Mouse (Mus musculus) brain, embryonic 14.5 days (tissue): Measurements from ENCODE around the gene Wwc1.

Source experiments
- CTCF ChIP-seq: fragments of 200-500 bp; IDR thresholded peaks from 2 replicates; pipeline ENCODE4 v1.5.1; 2012; ENCODE audit warnings: inconsistent platforms, mild to moderate bottlenecking, moderate library complexity, borderline replicate concordance; ENCODE audit not compliant: insufficient read depth, insufficient read length; ENCODE audit errors: extremely low read depth
- POLR2A ChIP-seq: fragments of 200-500 bp; IDR thresholded peaks from 2 replicates; pipeline ENCODE4 v1.6.1; 2012; ENCODE audit warnings: mild to moderate bottlenecking, inconsistent platforms, borderline replicate concordance; ENCODE audit not compliant: poor library complexity, insufficient read depth, insufficient read length, severe bottlenecking; ENCODE audit errors: extremely low read depth

DNA sequence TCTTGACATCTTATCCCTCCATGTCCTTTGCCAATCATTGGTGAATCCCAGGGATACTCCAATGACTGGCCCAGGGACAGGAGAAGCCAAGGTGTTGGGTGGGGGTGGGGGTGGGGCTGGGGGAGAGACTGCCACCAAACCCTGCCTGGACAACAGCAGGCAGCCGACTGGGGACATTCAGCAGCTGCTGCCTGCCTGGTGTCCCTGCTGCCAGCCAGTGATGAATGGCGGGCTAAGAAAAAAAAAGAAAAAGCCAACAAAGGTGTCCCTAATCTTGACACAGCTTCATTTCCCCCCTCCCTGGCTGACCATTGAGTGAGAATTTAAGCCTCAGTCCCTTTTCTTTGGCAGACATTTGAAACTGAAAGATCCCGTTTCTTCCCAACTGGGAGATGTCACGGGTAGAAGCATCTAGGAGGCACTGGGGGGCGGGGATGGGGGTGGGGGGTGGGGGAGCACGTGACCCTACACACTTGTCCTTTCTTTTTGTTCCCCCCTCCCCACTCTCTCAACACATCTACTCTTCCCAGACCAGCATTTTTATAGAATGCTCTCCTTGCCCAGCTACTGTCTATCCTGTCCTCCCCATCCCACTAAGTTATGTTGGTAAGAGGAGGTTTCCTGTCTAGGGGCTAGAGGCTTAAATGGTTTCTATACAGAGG is 7.9 kb downstream of the Wwc1 start:
- no peak for TF ChIP-seq CTCF
- TF ChIP-seq POLR2A: no peak
